ENCODE assay signal across 7 mouse cellular contexts in genomic region chr12:4817361-4818101, GRCm38 (mm10). TPM values are rescaled to one million over a fixed set of nuclear protein-coding genes. Genes with fewer than 3 reads are reported as not detected.
DNase-seq lines count a peak whose midpoint lies in the region; ATAC-seq lines count a peak whose summit lies in the region.

Gene Sf3b6 (plus strand): TSS chr12:4817544.

- H3K36me3 ChIP-seq in embryonic facial prominence, embryonic 12.5 days, result peaks cover 20% of the 10 kb centered on the region
- peaks cover 3% of the 10 kb centered on the region; the same call in 1 of the 2 replicates for H3K36me3 ChIP-seq in limb, embryonic 11.5 days (ENCODE audit: control insufficient read depth, insufficient read depth, low read length)
- peaks cover 16% of the 10 kb centered on the region for H3K36me3 ChIP-seq in midbrain, embryonic 14.5 days (ENCODE audit: control insufficient read depth, insufficient read depth, low read length)

- peak within 1 kb of the TSS; percentile 90 for H3K4me3 ChIP-seq in embryonic facial prominence, embryonic 12.5 days
- H3K4me3 ChIP-seq in limb, embryonic 11.5 days (ENCODE audit: low read depth, low read length), result peak within 1 kb of the TSS; percentile 75
- H3K4me3 ChIP-seq in midbrain, embryonic 14.5 days (replicated peaks; ENCODE audit: low read depth, low read length), result peak within 1 kb of the TSS; percentile 87

- peak; percentile 96 for ATAC-seq in embryonic facial prominence, embryonic 12.5 days (ENCODE audit: insufficient number of reproducible peaks, insufficient read depth, low FRiP score, low TSS enrichment)
- ATAC-seq in limb, embryonic 11.5 days (ENCODE audit: insufficient number of reproducible peaks, low FRiP score, low TSS enrichment, low read depth), result peak; percentile 97
- peak; percentile 98 for ATAC-seq in midbrain, embryonic 14.5 days (ENCODE audit: low FRiP score, low TSS enrichment)

- H3K9me3 ChIP-seq in embryonic facial prominence, embryonic 12.5 days, result no peaks in the 10 kb centered on the region
- no peaks in the 10 kb centered on the region for H3K9me3 ChIP-seq in limb, embryonic 11.5 days (ENCODE audit: control insufficient read depth, low read length)
- no peaks in the 10 kb centered on the region for H3K9me3 ChIP-seq in midbrain, embryonic 14.5 days (ENCODE audit: control insufficient read depth, low read length)

- peak within 1 kb of the TSS; percentile 68 for H3K9ac ChIP-seq in embryonic facial prominence, embryonic 12.5 days
- peak within 1 kb of the TSS; percentile 61 for H3K9ac ChIP-seq in limb, embryonic 11.5 days (ENCODE audit: low read length)
- peak within 1 kb of the TSS; percentile 77 for H3K9ac ChIP-seq in midbrain, embryonic 14.5 days (replicated peaks; ENCODE audit: low read length)

- H3K4me1 ChIP-seq in embryonic facial prominence, embryonic 12.5 days, result peaks cover 9% of the 10 kb centered on the region
- H3K4me1 ChIP-seq in limb, embryonic 11.5 days (ENCODE audit: control insufficient read depth, insufficient read depth, low read length), result 0 out of 2 replicates have a peak, but pooled peaks cover 6% of the 10 kb centered on the region
- peaks cover 20% of the 10 kb centered on the region for H3K4me1 ChIP-seq in midbrain, embryonic 14.5 days (ENCODE audit: control insufficient read depth, insufficient read depth, low read length)

- no peaks in the 10 kb centered on the region for H3K27me3 ChIP-seq in embryonic facial prominence, embryonic 12.5 days
- H3K27me3 ChIP-seq in limb, embryonic 11.5 days (ENCODE audit: control insufficient read depth, insufficient read depth, low read length), result no peaks in the 10 kb centered on the region
- H3K27me3 ChIP-seq in midbrain, embryonic 14.5 days (ENCODE audit: control insufficient read depth, insufficient read depth, low read length), result no peaks in the 10 kb centered on the region

- H3K4me2 ChIP-seq in embryonic facial prominence, embryonic 12.5 days (replicated peaks), result peak within 1 kb of the TSS; percentile 87
- peak within 1 kb of the TSS; percentile 87 for H3K4me2 ChIP-seq in limb, embryonic 11.5 days (ENCODE audit: low read depth, severe bottlenecking)
- H3K4me2 ChIP-seq in midbrain, embryonic 14.5 days (ENCODE audit: low read length), result peak within 1 kb of the TSS; percentile 72

- peak within 1 kb of the TSS; percentile 85 for H3K27ac ChIP-seq in embryonic facial prominence, embryonic 12.5 days
- H3K27ac ChIP-seq in limb, embryonic 11.5 days (replicated peaks; ENCODE audit: low read depth, low read length), result peak within 1 kb of the TSS; percentile 49; the same call in 1 of the 2 replicates
- H3K27ac ChIP-seq in midbrain, embryonic 14.5 days (replicated peaks; ENCODE audit: low read depth, low read length), result peak within 1 kb of the TSS; percentile 88

- under 1% methylated on average over 49 of the region's 49 CpGs for WGBS in embryonic facial prominence, embryonic 12.5 days
- under 1% methylated on average over 49 of the region's 49 CpGs for WGBS in limb, embryonic 11.5 days
- WGBS in midbrain, embryonic 14.5 days, result under 1% methylated on average over 49 of the region's 49 CpGs

- DNase-seq in adrenal gland, postnatal 25 days, result peak; percentile 99
- peak; percentile 100 for DNase-seq in heart, adult 11 months
- peak; percentile 99 for DNase-seq in kidney, adult 18-20 months
- DNase-seq in limb, embryonic 11.5 days (ENCODE audit: low spot score), result peak; percentile 98
- DNase-seq in midbrain, embryonic 14.5 days, result peak; percentile 99
- peak; percentile 97 to 99 for DNase-seq in spleen, adult 18-20 months

RNA-seq across cellular contexts. Expression of gene Sf3b6, which starts in this region (rescaled TPM):
- 102 and 110 TPM in 2 replicates for total RNA-seq in adrenal gland, postnatal 25 days (2021)
- 296 and 314 TPM in 2 replicates for polyA plus RNA-seq in embryonic facial prominence, embryonic 12.5 days (2016; fragmentation: Nextera tagmentation; extraction: Ambion mirVana)
- 318 and 326 TPM in 2 replicates for polyA plus RNA-seq in limb, embryonic 11.5 days (2014; fragmentation: Nextera tagmentation; extraction: Ambion mirVana)
- 345 and 373 TPM in 2 replicates for polyA plus RNA-seq in midbrain, embryonic 14.5 days (2014; fragmentation: Nextera tagmentation; extraction: Ambion mirVana)

Comparison
In these comparisons a context has a peak if more than half of its experiments do, and no peak if none do; other contexts are left out.
1. Peak in every context shown above with its lines: DNase-seq, ATAC-seq, H3K4me3 ChIP-seq and H3K27ac ChIP-seq.